Mouse (Mus musculus) adipocyte (in vitro differentiated cells): ENCODE measurements around the gene Gm20532.

Experiments
- DNase-seq: peaks from one replicate; pipeline ENCODE4 v3.0.0-alpha.2; 2016; ENCODE audit warnings: low spot score

Gene Gm20532

DNA sequence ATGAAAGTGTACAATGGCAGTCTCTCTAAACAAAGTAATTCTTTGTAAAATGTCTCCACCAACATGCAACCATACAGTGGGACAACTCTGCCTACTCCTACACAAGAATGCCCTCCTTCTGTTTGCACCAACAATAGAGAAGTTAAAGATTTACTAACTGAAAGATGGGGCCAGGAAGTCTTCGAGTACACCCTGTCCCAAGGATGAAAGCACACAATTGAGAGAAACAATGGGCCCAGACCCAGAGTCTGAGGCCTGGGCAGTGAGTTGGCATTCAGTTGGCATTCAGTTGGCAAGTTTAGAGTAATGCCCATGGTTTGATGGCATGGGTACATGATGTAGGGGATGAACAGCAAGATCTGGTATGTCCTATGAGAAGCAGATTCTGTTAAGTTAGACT lies 68.2 kb downstream of the Gm20532 start:
- DNase-seq: no peak

- DNase-seq: no peak
Observed at GRCm38 (mm10) chr2:26657426-26657825, 71.0 kb downstream of the Gm20532 start.

DNA sequence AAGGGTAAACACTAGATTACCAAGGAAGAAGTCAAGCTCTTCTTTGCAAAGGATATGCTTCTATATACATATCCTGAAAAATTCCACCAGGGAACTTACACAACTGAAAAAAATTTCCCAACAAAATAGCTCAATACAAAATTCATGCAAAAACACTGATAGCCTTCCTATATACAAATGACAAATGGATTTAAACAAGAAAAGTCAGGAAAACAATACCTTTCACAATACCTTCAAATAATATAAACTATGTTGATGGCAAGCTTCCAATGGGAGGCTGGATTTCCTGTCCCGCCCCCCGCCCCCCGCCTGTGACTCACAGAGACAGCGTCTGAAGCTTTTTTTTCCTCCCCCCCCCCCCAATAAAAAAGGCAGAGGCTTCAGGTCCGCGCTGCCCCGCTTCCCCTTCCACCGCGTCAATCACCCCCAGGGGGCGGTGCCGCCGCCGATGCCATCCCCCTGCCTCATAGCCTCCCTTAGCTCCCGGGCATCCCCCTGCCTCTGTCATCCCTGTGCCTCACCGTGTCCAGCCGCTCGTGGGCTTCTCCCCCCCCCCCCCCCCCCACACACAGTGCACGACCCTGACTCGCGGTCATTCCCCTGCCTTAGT lies 74.8 kb downstream of the Gm20532 start:
- DNase-seq: no peak

DNA sequence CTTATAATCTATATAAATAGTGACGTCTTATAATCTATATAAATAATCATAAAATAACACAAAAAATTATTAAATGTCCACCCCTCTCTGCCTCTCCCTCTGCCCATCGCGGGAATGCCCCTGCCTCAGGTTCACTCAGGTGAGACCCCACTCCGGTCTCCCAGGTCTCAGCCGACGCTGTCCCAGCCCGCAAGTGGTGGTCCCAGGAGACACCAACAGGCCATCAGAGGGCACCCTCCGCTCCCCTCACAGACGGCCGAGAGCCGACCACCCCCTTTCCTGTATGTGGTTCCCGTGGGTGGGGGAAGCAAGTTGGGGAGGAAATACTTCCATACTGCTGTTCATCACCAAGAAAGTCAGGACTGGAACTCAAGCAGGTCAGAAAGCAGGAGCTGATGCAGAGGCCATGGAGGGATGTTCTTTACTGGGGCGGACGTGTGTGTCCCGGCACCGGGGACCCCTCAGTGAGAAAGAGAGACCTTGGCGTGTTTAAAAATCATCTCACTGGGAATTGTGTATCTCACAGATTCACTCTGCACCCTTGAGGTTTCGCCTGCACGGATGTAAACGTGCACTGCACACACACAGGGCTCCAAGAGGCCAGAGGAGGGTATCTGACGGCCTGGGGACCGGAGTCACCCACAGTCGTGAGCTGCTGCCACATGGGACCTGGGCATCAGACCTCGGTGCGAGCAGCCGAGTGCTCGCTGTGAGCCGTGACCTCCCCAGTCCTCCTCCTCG lies 75.5 kb downstream of the Gm20532 start:
- no peak for DNase-seq

GRCm38 (mm10) chr2:26662509-26662882 lies 76.1 kb downstream of the Gm20532 start:
- DNase-seq: no peak

- no peak for DNase-seq
Observed at GRCm38 (mm10) chr2:26663112-26663511, 76.7 kb downstream of the Gm20532 start.

GRCm38 (mm10) chr2:26663551-26663950 lies 77.1 kb downstream of the Gm20532 start:
- peak; percentile 64 for DNase-seq

- no peak for DNase-seq
Observed at GRCm38 (mm10) chr2:26668746-26669145, 82.3 kb downstream of the Gm20532 start.

DNA sequence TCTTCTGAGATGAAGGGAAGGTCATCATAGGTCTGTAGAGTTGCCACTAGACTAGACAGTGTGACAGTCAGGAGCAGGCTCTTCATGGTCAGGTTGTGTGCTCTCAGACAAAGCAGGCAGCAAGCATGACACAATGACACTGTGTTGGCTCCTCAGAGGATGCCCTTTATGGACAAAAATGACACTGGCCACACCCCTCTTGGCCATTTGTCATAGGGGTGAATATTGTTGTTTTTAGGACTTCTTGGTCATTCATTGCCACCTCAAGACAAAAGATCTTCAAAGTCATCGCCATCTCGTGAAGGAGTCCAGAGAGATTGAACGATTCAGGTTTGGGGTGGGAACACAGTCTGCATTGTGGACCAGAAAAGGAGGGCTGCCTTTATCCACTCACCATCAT lies 84.7 kb downstream of the Gm20532 start, which contains the start of gene Lcn4:
Lcn4 (minus strand) TSS at position 101 of the 400 bp plus-strand sequence.
- no peak for DNase-seq
